10 mouse cellular contexts compared by ENCODE assay signal in the genomic region with DNA sequence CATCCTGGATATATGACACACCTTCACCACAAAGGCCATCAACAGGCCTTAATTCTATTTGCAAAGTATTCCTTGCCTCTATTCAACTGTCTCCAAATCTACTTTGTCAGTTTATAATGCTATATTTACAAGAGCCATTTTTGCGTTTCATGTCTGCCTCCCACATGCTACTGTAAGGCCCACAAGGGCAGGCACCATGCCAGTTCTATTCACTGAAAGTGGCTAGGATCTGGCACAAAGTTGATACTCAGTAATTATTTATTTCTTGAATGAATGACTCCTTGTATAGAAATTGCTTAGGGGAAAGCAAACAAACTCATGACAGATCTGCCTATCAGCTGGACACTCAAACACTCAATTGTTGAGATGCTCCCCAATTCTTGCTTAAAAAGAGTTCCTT.
DNase-seq lines count a peak whose midpoint lies in the region; ATAC-seq and TF ChIP-seq lines count a peak whose summit lies in the region.
"Had no signal": no experiment of that assay in that cellular context is flagged by ENCODE, and none has a peak within 500 bp of the region (broad histone marks: within the 10 kb centered on the region; RNA-seq: fewer than 3 reads in every experiment).

No protein-coding gene starts in this region.

- intact Hi-C loops in heart, postnatal 36 days (cut with DNase I), result no loop called here

- peak; percentile 55 for DNase-seq in adrenal gland, postnatal 10 days
- DNase-seq in adrenal gland, adult 18-20 months (ENCODE audit: low spot score in 2 of 2), result no peak
- no peak for DNase-seq in heart, postnatal 36 days
- DNase-seq in midbrain, embryonic 14.5 days, result peak; percentile 51
- no peak for DNase-seq in midbrain, embryonic 10.5 days (ENCODE audit: low spot score)
- DNase-seq in frontal cortex, postnatal 10 days (ENCODE audit: low spot score in 2 of 2), result no peak
- DNase-seq: adrenal gland, adult 8-10 months had no signal

- no peak overlapping the region for H3ac ChIP-seq in myocyte (ENCODE audit: control insufficient read depth, insufficient read length)

- no peaks in the 10 kb centered on the region for H3K9me3 ChIP-seq in heart, embryonic 14.5 days (ENCODE audit: control insufficient read depth, low read length)
- H3K9me3 ChIP-seq in midbrain, embryonic 14.5 days (ENCODE audit: control insufficient read depth, low read length), result no peaks in the 10 kb centered on the region
- no peaks in the 10 kb centered on the region for H3K9me3 ChIP-seq in midbrain, embryonic 10.5 days (replicated peaks)

- H3K36me3 ChIP-seq in heart, embryonic 14.5 days (ENCODE audit: control insufficient read depth, insufficient read depth, low read length), result peaks cover 65% of the 10 kb centered on the region
- H3K36me3 ChIP-seq in midbrain, embryonic 14.5 days (ENCODE audit: control insufficient read depth, insufficient read depth, low read length), result peaks cover 29% of the 10 kb centered on the region
- peaks cover 63% of the 10 kb centered on the region for H3K36me3 ChIP-seq in midbrain, embryonic 10.5 days
- H3K36me3 ChIP-seq in myocyte (ENCODE audit: control insufficient read depth, insufficient read depth), result peaks cover 29% of the 10 kb centered on the region

- no peaks in the 10 kb centered on the region for H3K27me3 ChIP-seq in heart, embryonic 14.5 days (ENCODE audit: control insufficient read depth, insufficient read depth, low read length)
- no peaks in the 10 kb centered on the region for H3K27me3 ChIP-seq in midbrain, embryonic 14.5 days (ENCODE audit: control insufficient read depth, insufficient read depth, low read length)
- H3K27me3 ChIP-seq in midbrain, embryonic 10.5 days (ENCODE audit: low read depth, poor library complexity, severe bottlenecking), result no peaks in the 10 kb centered on the region
- no peaks in the 10 kb centered on the region for H3K27me3 ChIP-seq in myocyte (ENCODE audit: control insufficient read depth, insufficient read depth, insufficient read length)

- H3K79me2 ChIP-seq in myocyte (ENCODE audit: control insufficient read depth, insufficient read depth), result peaks cover 92% of the 10 kb centered on the region

- peaks cover 14 to 63% of the 10 kb centered on the region in 2 experiments for H3K4me1 ChIP-seq in heart, embryonic 14.5 days (ENCODE audit: control insufficient read depth in 2 of 2, insufficient read depth in 2 of 2, low read length in 2 of 2)
- H3K4me1 ChIP-seq in midbrain, embryonic 14.5 days (ENCODE audit: control insufficient read depth, insufficient read depth, low read length), result peaks cover 62% of the 10 kb centered on the region
- H3K4me1 ChIP-seq in midbrain, embryonic 10.5 days, result peaks cover 53% of the 10 kb centered on the region

- peak overlapping the region; percentile 85 for H3K4me2 ChIP-seq in heart, embryonic 14.5 days (ENCODE audit: low read length)
- no peak overlapping the region for H3K4me2 ChIP-seq in midbrain, embryonic 14.5 days (ENCODE audit: low read length)
- peak overlapping the region; percentile 75 for H3K4me2 ChIP-seq in myocyte (ENCODE audit: low read depth)

- WGBS in heart, embryonic 14.5 days, result 36% methylated on average over 1 of the region's 1 CpGs
- WGBS in midbrain, embryonic 14.5 days, result 71% methylated on average over 1 of the region's 1 CpGs
- WGBS in midbrain, embryonic 10.5 days, result 91% methylated on average over 1 of the region's 1 CpGs

- ATAC-seq in heart, embryonic 14.5 days (ENCODE audit: insufficient number of reproducible peaks, insufficient read depth, low FRiP score, low read depth), result no peak
- ATAC-seq in midbrain, embryonic 14.5 days (ENCODE audit: low FRiP score, low TSS enrichment), result no peak

- H3K4me3 ChIP-seq in heart, embryonic 14.5 days (ENCODE audit: control insufficient read depth in 1 of 2, insufficient read depth in 1 of 2, low read depth in 1 of 2, low read length in 2 of 2), result no peak overlapping the region
- H3K4me3 ChIP-seq in midbrain, embryonic 14.5 days (replicated peaks; ENCODE audit: low read depth, low read length), result no peak overlapping the region
- H3K4me3 ChIP-seq in midbrain, embryonic 10.5 days, result no peak overlapping the region
- H3K4me3 ChIP-seq in myocyte, result no peak overlapping the region

- no peak overlapping the region for H3K27ac ChIP-seq in heart, embryonic 14.5 days (replicated peaks in 1 of 2; ENCODE audit: control insufficient read depth in 1 of 2, insufficient read depth in 1 of 2, low read depth in 2 of 2, low read length in 2 of 2)
- no peak overlapping the region for H3K27ac ChIP-seq in midbrain, embryonic 14.5 days (replicated peaks; ENCODE audit: low read depth, low read length)
- no peak overlapping the region for H3K27ac ChIP-seq in midbrain, embryonic 10.5 days (replicated peaks)
- H3K27ac ChIP-seq: kidney, postnatal 0 days had no signal

- no peak overlapping the region for H3K9ac ChIP-seq in heart, embryonic 14.5 days (ENCODE audit: low read length)
- H3K9ac ChIP-seq in midbrain, embryonic 14.5 days (replicated peaks; ENCODE audit: low read length), result no peak overlapping the region

- TF ChIP-seq POLR2A in myocyte (IDR thresholded peaks at IDR 0.05; ENCODE audit: insufficient read length, low read depth), result no peak

TF ChIP-seq in myocyte, 11 proteins besides CTCF, POLR2A, EP300 and RAD21:
- TF ChIP-seq POLR2AphosphoS2 (IDR thresholded peaks at IDR 0.05; ENCODE audit: insufficient read length, low read depth), result no peak
- TF ChIP-seq USF1 (IDR thresholded peaks at IDR 0.05; ENCODE audit: low read depth), result no peak
- no peak for TF ChIP-seq TCF3 (IDR thresholded peaks at IDR 0.05; ENCODE audit: insufficient read length, low read depth)
- no peak for TF ChIP-seq MAX (IDR thresholded peaks at IDR 0.05; ENCODE audit: low read depth)
- TF ChIP-seq CEBPB (IDR thresholded peaks at IDR 0.05; ENCODE audit: insufficient read depth, poor library complexity, severe bottlenecking), result no peak
- no peak for TF ChIP-seq MYOD1 (IDR thresholded peaks at IDR 0.05; ENCODE audit: control insufficient read depth in 1 of 3, insufficient read length in 2 of 3, low read depth in 2 of 3)
- no peak for TF ChIP-seq MYOG (IDR thresholded peaks at IDR 0.05; ENCODE audit: control insufficient read depth in 1 of 3, insufficient read depth in 1 of 3, insufficient read length in 2 of 3, low read depth in 2 of 3)
- TF ChIP-seq E2F4 (IDR thresholded peaks at IDR 0.05; ENCODE audit: insufficient read depth), result no peak

Comparison
In these comparisons a context has a peak if more than half of its experiments do, and no peak if none do; other contexts are left out.
1. DNase-seq: peak in adrenal gland, postnatal 10 days (single experiment) and midbrain, embryonic 14.5 days (single experiment); none in adrenal gland, adult 18-20 months (0 of 2), heart, postnatal 36 days (0 of 2), midbrain, embryonic 10.5 days (single experiment) and frontal cortex, postnatal 10 days (0 of 2).